Mouse (Mus musculus): ENCODE results near the gene Serpinb12. TPM values are rescaled to one million over a fixed set of nuclear protein-coding genes. Genes with fewer than 3 reads are reported as not detected.
"Not testable (repeated sequence)": the region's sequence is repeated elsewhere in the genome, so short reads cannot be mapped to it uniquely, and the experiment has no call there.

Gene Serpinb12
- not detected in 2 replicates for polyA plus RNA-seq (2014; fragmentation: Nextera tagmentation; extraction: Ambion mirVana)

DNA sequence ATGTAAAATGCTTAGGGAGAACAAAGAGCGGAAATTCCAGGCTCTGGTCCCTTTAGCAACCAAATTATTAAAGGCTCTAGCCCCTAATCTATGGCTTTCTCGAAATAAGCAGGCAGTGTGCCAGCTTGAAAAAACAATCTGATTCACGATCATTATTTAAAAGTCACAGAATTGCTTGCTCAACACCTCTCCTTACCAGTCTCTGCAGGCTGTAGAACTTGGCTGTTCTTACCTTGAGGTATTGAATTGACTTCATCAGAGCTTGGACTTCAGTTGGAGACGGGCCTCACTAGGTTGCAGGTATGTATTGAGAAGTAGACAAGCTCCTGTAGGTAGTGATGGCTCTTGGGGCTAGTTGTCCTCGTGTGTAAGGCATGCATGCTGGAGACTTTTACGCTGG is at the start of gene Serpinb12:
TSS of gene Serpinb12 (plus strand) at position 185 of the 400 bp plus-strand sequence.
- Histone ChIP-seq H3K27me3 (replicated peaks; ENCODE audit: control insufficient read depth, insufficient read depth, low read length) (no peaks in the 10 kb centered on the region), H3K9ac (ENCODE audit: low read length) (no peak within 1 kb of the TSS), H3K9me3 (ENCODE audit: control insufficient read depth, low read length) (no peaks in the 10 kb centered on the region), H3K4me2 (ENCODE audit: low read length) (no peak within 1 kb of the TSS), H3K27ac (ENCODE audit: low read depth) (no peak within 1 kb of the TSS), H3K4me3 (ENCODE audit: low read depth, low read length) (no peak within 1 kb of the TSS), H3K36me3 (ENCODE audit: control insufficient read depth, insufficient read depth, low read length) (no peaks in the 10 kb centered on the region), H3K4me1 (replicated peaks; ENCODE audit: control insufficient read depth, insufficient read depth, low read length) (no peaks in the 10 kb centered on the region)
- WGBS, result 79% methylated on average over 6 of the region's 6 CpGs
- ATAC-seq (replicated peaks; ENCODE audit: low FRiP score, low TSS enrichment, low read depth), result no peak
- no peak for DNase-seq (ENCODE audit: low spot score)

DNA sequence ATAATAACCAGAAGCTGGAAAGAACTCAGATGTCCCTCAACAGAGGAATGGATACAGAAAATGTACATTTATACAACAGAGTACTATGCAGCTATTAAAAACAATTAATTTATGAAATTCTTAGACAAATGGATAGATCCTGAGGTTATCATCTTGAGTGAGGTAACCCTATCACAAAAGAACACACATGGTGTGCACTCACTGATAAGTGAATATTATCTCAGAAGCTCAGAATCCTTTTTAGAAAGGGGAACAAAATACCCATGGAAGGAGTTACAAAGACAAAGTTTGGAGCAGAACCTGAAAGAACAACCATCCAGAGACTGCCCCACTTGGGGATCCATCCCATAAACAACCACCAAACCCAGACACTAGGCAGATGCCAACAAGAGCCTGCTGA is 39.1 kb upstream of the Serpinb12 start:
- not testable (repeated sequence) for DNase-seq (ENCODE audit: low spot score); H3K9ac ChIP-seq (ENCODE audit: low read length); ATAC-seq (replicated peaks; ENCODE audit: low FRiP score, low TSS enrichment, low read depth); H3K27ac ChIP-seq (ENCODE audit: low read depth); H3K36me3 ChIP-seq (ENCODE audit: control insufficient read depth, insufficient read depth, low read length); H3K4me2 ChIP-seq (ENCODE audit: low read length); H3K27me3 ChIP-seq (replicated peaks; ENCODE audit: control insufficient read depth, insufficient read depth, low read length); H3K4me1 ChIP-seq (replicated peaks; ENCODE audit: control insufficient read depth, insufficient read depth, low read length); H3K4me3 ChIP-seq (ENCODE audit: low read depth, low read length); H3K9me3 ChIP-seq (ENCODE audit: control insufficient read depth, low read length)

DNA sequence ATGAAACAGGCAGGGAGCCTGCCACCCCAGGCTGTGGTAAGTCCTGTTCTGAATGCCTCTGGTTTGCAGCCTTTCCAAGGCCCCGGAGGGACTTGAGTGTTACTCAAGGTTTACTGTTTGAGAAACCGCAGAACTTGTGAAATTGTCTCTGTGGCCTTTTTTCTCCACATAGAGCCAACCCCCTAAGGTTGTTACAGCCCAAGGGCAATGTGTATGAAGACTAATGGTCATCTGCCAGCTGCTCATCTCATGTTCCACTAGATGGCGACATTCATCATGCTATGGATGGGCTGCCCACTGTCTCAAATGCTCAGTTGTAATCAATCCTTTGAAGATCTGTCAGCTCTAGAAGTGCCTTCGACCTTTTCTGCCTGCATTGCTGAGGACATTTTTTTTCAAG is 32.8 kb upstream of the Serpinb12 start:
- Histone ChIP-seq H3K4me1 (replicated peaks; ENCODE audit: control insufficient read depth, insufficient read depth, low read length) (no peaks in the 10 kb centered on the region), H3K27me3 (replicated peaks; ENCODE audit: control insufficient read depth, insufficient read depth, low read length) (no peaks in the 10 kb centered on the region), H3K9ac (ENCODE audit: low read length) (no peak overlapping the region), H3K4me2 (ENCODE audit: low read length) (no peak overlapping the region), H3K4me3 (ENCODE audit: low read depth, low read length) (no peak overlapping the region), H3K9me3 (ENCODE audit: control insufficient read depth, low read length) (no peaks in the 10 kb centered on the region), H3K36me3 (ENCODE audit: control insufficient read depth, insufficient read depth, low read length) (no peaks in the 10 kb centered on the region), H3K27ac (ENCODE audit: low read depth) (no peak overlapping the region)
- ATAC-seq (replicated peaks; ENCODE audit: low FRiP score, low TSS enrichment, low read depth) (no peak), DNase-seq (ENCODE audit: low spot score) (no peak)
- WGBS, result 30% methylated on average over 4 of the region's 4 CpGs

DNA sequence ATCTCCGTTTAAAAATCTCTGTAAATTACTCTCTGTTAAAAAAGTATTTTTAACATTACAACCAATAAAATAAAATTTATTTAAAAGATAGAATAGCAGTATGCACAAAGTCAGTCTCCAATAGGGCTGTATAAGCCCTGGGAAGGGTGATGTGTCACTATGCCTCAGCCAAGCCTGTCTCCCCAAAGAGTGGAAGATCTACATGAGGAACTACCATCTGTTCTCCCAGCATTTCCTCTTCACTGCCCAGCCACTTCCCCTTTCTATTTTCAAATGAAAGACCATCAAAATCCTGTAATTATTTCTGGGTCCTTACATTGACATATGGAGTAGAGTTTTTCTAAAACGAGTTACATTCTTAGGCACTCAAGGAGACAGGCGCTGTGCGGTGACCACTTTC is 2.3 kb upstream of the Serpinb12 start:
- no peaks in the 10 kb centered on the region for H3K27me3 ChIP-seq (replicated peaks; ENCODE audit: control insufficient read depth, insufficient read depth, low read length)
- H3K36me3 ChIP-seq (ENCODE audit: control insufficient read depth, insufficient read depth, low read length), result no peaks in the 10 kb centered on the region
- no peak overlapping the region for H3K4me2 ChIP-seq (ENCODE audit: low read length)
- H3K4me3 ChIP-seq (ENCODE audit: low read depth, low read length), result no peak overlapping the region
- no peak for DNase-seq (ENCODE audit: low spot score)
- no peaks in the 10 kb centered on the region for H3K4me1 ChIP-seq (replicated peaks; ENCODE audit: control insufficient read depth, insufficient read depth, low read length)
- 79% methylated on average over 4 of the region's 4 CpGs for WGBS
- no peak for ATAC-seq (replicated peaks; ENCODE audit: low FRiP score, low TSS enrichment, low read depth)
- no peak overlapping the region for H3K27ac ChIP-seq (ENCODE audit: low read depth)
- H3K9ac ChIP-seq (ENCODE audit: low read length), result no peak overlapping the region
- H3K9me3 ChIP-seq (ENCODE audit: control insufficient read depth, low read length), result no peaks in the 10 kb centered on the region

DNA sequence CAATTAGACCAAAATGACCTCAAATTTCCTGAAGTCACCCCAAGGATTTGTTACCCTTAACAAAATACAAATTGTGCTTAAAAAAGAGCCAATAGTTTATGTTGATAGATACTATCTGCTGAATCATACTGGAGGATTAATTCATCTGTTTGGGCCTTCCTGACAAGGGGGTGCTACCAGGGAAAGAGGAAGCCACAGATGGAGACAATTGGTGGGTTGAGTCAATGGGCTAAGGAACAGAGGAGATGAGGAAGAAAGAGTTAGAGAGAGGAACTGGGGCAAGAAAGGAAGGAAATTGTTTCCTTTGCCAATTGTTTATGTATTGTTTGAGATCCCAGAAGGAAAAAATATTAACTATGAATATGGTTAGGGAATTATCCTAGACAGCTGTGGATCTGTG is 591 bp upstream of the Serpinb12 start:
- Histone ChIP-seq H3K4me1 (replicated peaks; ENCODE audit: control insufficient read depth, insufficient read depth, low read length) (no peaks in the 10 kb centered on the region), H3K4me3 (ENCODE audit: low read depth, low read length) (no peak overlapping the region), H3K4me2 (ENCODE audit: low read length) (no peak overlapping the region), H3K27me3 (replicated peaks; ENCODE audit: control insufficient read depth, insufficient read depth, low read length) (no peaks in the 10 kb centered on the region), H3K36me3 (ENCODE audit: control insufficient read depth, insufficient read depth, low read length) (no peaks in the 10 kb centered on the region), H3K9me3 (ENCODE audit: control insufficient read depth, low read length) (no peaks in the 10 kb centered on the region), H3K9ac (ENCODE audit: low read length) (no peak overlapping the region), H3K27ac (ENCODE audit: low read depth) (no peak overlapping the region)
- no peak for DNase-seq (ENCODE audit: low spot score)
- ATAC-seq (replicated peaks; ENCODE audit: low FRiP score, low TSS enrichment, low read depth), result no peak

DNA sequence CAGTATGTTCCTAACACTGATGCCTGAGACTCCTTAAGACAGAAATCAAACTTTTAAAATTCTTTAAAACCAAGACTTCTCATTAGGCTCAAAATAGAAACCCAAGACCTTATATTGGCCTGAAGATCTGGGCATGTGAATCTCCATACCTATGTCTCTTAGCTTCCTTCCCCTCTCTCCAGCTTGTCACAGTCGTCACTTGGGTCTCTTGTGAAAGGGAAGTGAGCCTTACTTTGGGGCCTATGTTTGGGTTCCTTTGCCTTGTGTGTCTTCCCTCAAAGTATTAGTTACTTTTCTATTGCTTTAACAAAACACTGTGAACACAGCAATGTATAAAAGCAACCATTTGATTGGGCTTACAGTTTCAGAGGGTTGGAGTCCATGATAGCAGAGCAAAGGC is 13.0 kb downstream of the Serpinb12 start:
- no peak overlapping the region for H3K9ac ChIP-seq (ENCODE audit: low read length)
- H3K27me3 ChIP-seq (replicated peaks; ENCODE audit: control insufficient read depth, insufficient read depth, low read length), result no peaks in the 10 kb centered on the region
- no peaks in the 10 kb centered on the region for H3K9me3 ChIP-seq (ENCODE audit: control insufficient read depth, low read length)
- H3K4me3 ChIP-seq (ENCODE audit: low read depth, low read length), result no peak overlapping the region
- WGBS, result 60% methylated on average over 1 of the region's 1 CpGs
- no peaks in the 10 kb centered on the region for H3K4me1 ChIP-seq (replicated peaks; ENCODE audit: control insufficient read depth, insufficient read depth, low read length)
- no peaks in the 10 kb centered on the region for H3K36me3 ChIP-seq (ENCODE audit: control insufficient read depth, insufficient read depth, low read length)
- H3K4me2 ChIP-seq (ENCODE audit: low read length), result no peak overlapping the region
- no peak for ATAC-seq (replicated peaks; ENCODE audit: low FRiP score, low TSS enrichment, low read depth)
- no peak for DNase-seq (ENCODE audit: low spot score)
- H3K27ac ChIP-seq (ENCODE audit: low read depth), result no peak overlapping the region

DNA sequence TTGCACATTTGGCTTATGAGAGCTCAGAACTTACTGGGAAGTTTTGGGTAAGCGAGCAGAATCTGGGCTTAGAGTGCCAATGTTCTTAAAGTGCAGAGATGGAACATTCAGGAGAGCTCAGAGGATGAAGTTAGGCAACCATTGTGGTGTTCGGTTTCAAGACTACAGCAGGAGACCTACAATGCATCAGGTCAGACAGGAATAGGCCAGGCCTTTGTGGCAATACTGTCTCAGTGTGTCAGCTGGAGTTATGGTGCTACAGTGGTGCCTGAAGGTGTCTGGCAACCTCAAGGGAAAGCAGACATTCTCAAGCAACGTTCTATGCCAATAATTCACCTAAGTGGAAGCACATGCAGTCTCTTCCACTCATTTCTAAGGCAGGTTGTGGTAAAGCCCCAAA is 25.7 kb downstream of the Serpinb12 start:
- Histone ChIP-seq H3K4me2 (ENCODE audit: low read length) (no peak overlapping the region), H3K4me3 (ENCODE audit: low read depth, low read length) (no peak overlapping the region), H3K27ac (ENCODE audit: low read depth) (no peak overlapping the region), H3K9me3 (ENCODE audit: control insufficient read depth, low read length) (no peaks in the 10 kb centered on the region), H3K27me3 (replicated peaks; ENCODE audit: control insufficient read depth, insufficient read depth, low read length) (no peaks in the 10 kb centered on the region), H3K36me3 (ENCODE audit: control insufficient read depth, insufficient read depth, low read length) (no peaks in the 10 kb centered on the region), H3K9ac (ENCODE audit: low read length) (no peak overlapping the region), H3K4me1 (replicated peaks; ENCODE audit: control insufficient read depth, insufficient read depth, low read length) (no peaks in the 10 kb centered on the region)
- no peak for DNase-seq (ENCODE audit: low spot score)
- ATAC-seq (replicated peaks; ENCODE audit: low FRiP score, low TSS enrichment, low read depth), result no peak
- WGBS, result 72% methylated on average over 3 of the region's 3 CpGs

DNA sequence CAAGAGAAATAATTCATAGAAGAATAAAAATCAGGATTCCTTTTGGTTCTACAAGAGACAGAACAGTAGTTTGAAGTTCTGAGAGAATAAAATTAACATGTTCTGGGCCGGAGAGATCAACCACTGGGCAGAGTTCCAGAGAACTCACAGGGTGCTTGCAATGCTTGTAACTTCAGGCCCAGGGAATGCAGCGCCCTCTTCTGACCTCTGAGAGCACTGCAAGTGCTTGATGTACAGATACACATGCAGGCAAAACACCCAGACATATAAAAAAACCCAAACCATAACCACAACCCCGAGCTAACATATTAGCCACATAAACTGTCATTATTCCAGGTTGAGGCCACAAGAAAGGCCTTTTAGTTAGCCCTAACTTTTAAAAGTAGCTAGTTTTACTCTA is 26.8 kb downstream of the Serpinb12 start:
- WGBS, result 39% methylated on average over 3 of the region's 3 CpGs
- Histone ChIP-seq H3K9ac (ENCODE audit: low read length) (no peak overlapping the region), H3K27me3 (replicated peaks; ENCODE audit: control insufficient read depth, insufficient read depth, low read length) (no peaks in the 10 kb centered on the region), H3K36me3 (ENCODE audit: control insufficient read depth, insufficient read depth, low read length) (no peaks in the 10 kb centered on the region), H3K27ac (ENCODE audit: low read depth) (no peak overlapping the region), H3K9me3 (ENCODE audit: control insufficient read depth, low read length) (no peaks in the 10 kb centered on the region), H3K4me1 (replicated peaks; ENCODE audit: control insufficient read depth, insufficient read depth, low read length) (no peaks in the 10 kb centered on the region), H3K4me3 (ENCODE audit: low read depth, low read length) (no peak overlapping the region), H3K4me2 (ENCODE audit: low read length) (no peak overlapping the region)
- ATAC-seq (replicated peaks; ENCODE audit: low FRiP score, low TSS enrichment, low read depth) (no peak), DNase-seq (ENCODE audit: low spot score) (no peak)

DNA sequence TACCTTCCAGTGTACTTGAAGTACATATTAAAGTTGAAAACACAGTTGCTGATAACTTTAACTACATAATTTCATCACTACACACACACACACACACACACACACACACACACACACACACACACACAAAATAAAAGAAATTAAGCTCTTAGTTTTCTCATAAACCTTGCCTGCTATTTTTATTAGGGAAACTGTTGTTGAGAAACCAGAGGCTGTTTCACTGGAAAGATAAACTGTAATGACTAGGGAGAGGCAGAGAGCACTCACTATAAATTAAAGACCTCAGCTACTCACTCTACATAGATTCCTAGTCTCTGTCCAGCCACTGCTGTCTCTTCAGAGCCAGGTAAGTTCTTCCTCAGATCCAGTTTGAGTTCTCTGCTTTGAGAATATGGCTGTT is 46.4 kb downstream of the Serpinb12 start, which contains the start of gene Serpinb13:
TSS of gene Serpinb13 (plus strand) at position 301 of the 400 bp plus-strand sequence.
- H3K9me3 ChIP-seq (ENCODE audit: control insufficient read depth, low read length), result no peaks in the 10 kb centered on the region
- H3K36me3 ChIP-seq (ENCODE audit: control insufficient read depth, insufficient read depth, low read length), result no peaks in the 10 kb centered on the region
- H3K4me1 ChIP-seq (replicated peaks; ENCODE audit: control insufficient read depth, insufficient read depth, low read length), result no peaks in the 10 kb centered on the region
- no peak within 1 kb of the TSS for H3K4me2 ChIP-seq (ENCODE audit: low read length)
- no peak within 1 kb of the TSS for H3K9ac ChIP-seq (ENCODE audit: low read length)
- H3K4me3 ChIP-seq (ENCODE audit: low read depth, low read length), result no peak within 1 kb of the TSS
- ATAC-seq (replicated peaks; ENCODE audit: low FRiP score, low TSS enrichment, low read depth) (no peak), DNase-seq (ENCODE audit: low spot score) (no peak)
- H3K27me3 ChIP-seq (replicated peaks; ENCODE audit: control insufficient read depth, insufficient read depth, low read length), result no peaks in the 10 kb centered on the region
- H3K27ac ChIP-seq (ENCODE audit: low read depth), result no peak within 1 kb of the TSS

Data from intestine, embryonic 14.5 days (tissue).